Mouse (Mus musculus) kidney, adult 2 months (tissue): Measurements from ENCODE around the gene Dupd1. TPM values are rescaled to one million over a fixed set of nuclear protein-coding genes. Genes with fewer than 3 reads are reported as not detected.

Source experiments
- DNase-seq: peaks from one replicate; pipeline ENCODE4 v3.0.0; 2021
- H3K27ac ChIP-seq: fragments of 200-500 bp; 2 replicates; pipeline ENCODE4 v1.5.1; 2012; ENCODE audit warnings: low read depth, low read length, control low read depth, inconsistent platforms; ENCODE audit not compliant: insufficient read depth
- H3K27me3 ChIP-seq: fragments of 200-500 bp; replicated peaks from 2 replicates; pipeline ENCODE4 v1.6.1; 2012; ENCODE audit warnings: mild to moderate bottlenecking, moderate library complexity, low read length, inconsistent platforms; ENCODE audit not compliant: control insufficient read depth, insufficient read depth
- H3K36me3 ChIP-seq: fragments of 200-500 bp; 2 replicates; pipeline ENCODE4 v1.6.1; 2012; ENCODE audit warnings: mild to moderate bottlenecking, moderate library complexity, low read length, inconsistent platforms; ENCODE audit not compliant: control insufficient read depth, insufficient read depth
- H3K4me1 ChIP-seq: fragments of 200-500 bp; 2 replicates; pipeline ENCODE4 v1.6.1; 2011; ENCODE audit warnings: low read length; ENCODE audit not compliant: control insufficient read depth, insufficient read depth
- H3K4me3 ChIP-seq: fragments of 200-500 bp; 2 replicates; pipeline ENCODE4 v1.5.1; 2011; ENCODE audit warnings: mild to moderate bottlenecking, low read depth, low read length, control low read depth; ENCODE audit not compliant: insufficient read depth
- CTCF ChIP-seq: fragments of 200-500 bp; conservative IDR thresholded peaks from 2 replicates; pipeline ENCODE4 v1.5.1; 2011; ENCODE audit warnings: low read depth, mild to moderate bottlenecking, control low read depth, low read length, moderate library complexity, mixed read lengths; ENCODE audit not compliant: insufficient read depth, insufficient read length
- POLR2A ChIP-seq: fragments of 200-500 bp; IDR thresholded peaks from one replicate; pipeline ENCODE4 v1.6.1; 2011; ENCODE audit warnings: low read depth, low read length, control low read depth
- WGBS: fragments of 180-500 bp; shearing (Covaris S2); methylation state at CpG from one replicate; pipeline ENCODE4 v1.1.7; 2018; 5-methylcytosine and 5-hydroxymethylcytosine counted together
- polyA plus RNA-seq: library from polyadenylated mRNA; depleted of rRNA; stranded (reverse); fragments of >200 nt; gene quantifications from 2 replicates; pipeline ENCODE4 v1.2.3, GENCODE M21; 2012; rRNA removed

Gene Dupd1
- 0.11 and 0.52 TPM in 2 replicates for polyA plus RNA-seq

GRCm38 (mm10) chr14:21714486-21714885 is at the start of gene Dupd1:
Dupd1 (minus strand) TSS chr14:21714576.
- 74% methylated on average over 5 of the region's 5 CpGs for WGBS
- Histone ChIP-seq H3K27me3 (no peaks in the 10 kb centered on the region), H3K36me3 (no peaks in the 10 kb centered on the region), H3K27ac (no peak within 1 kb of the TSS), H3K4me3 (no peak within 1 kb of the TSS), H3K4me1 (no peaks in the 10 kb centered on the region)
- no peak for TF ChIP-seq POLR2A
- no peak for TF ChIP-seq CTCF
- no peak for DNase-seq

GRCm38 (mm10) chr14:21763736-21764135 is 49.4 kb upstream of the Dupd1 start:
- WGBS = 92% methylated on average over 3 of the region's 3 CpGs
- TF ChIP-seq POLR2A = no peak
- TF ChIP-seq CTCF = no peak
- Histone ChIP-seq H3K4me1 (peaks cover 22% of the 10 kb centered on the region), H3K36me3 (no peaks in the 10 kb centered on the region), H3K27ac (no peak overlapping the region), H3K27me3 (no peaks in the 10 kb centered on the region), H3K4me3 (no peak overlapping the region)
- no peak for DNase-seq

GRCm38 (mm10) chr14:21761560-21761959 is 47.2 kb upstream of the Dupd1 start:
- Histone ChIP-seq H3K4me1 (peaks cover 17% of the 10 kb centered on the region), H3K4me3 (no peak overlapping the region), H3K27me3 (no peaks in the 10 kb centered on the region), H3K27ac (no peak overlapping the region), H3K36me3 (no peaks in the 10 kb centered on the region)
- no peak for DNase-seq
- TF ChIP-seq CTCF (no peak), POLR2A (no peak)
- WGBS = 62% methylated on average over 9 of the region's 9 CpGs

- no peak overlapping the region for H3K4me3 ChIP-seq
These were observed 39.0 kb upstream of the Dupd1 start for GRCm38 (mm10) chr14:21753367-21753766.

GRCm38 (mm10) chr14:21752411-21752810 is 38.0 kb upstream of the Dupd1 start:
- Histone ChIP-seq H3K4me3 (no peak overlapping the region), H3K4me1 (peaks cover 11% of the 10 kb centered on the region; the same call in 1 of the 2 replicates), H3K27me3 (no peaks in the 10 kb centered on the region), H3K36me3 (no peaks in the 10 kb centered on the region), H3K27ac (peak overlapping the region; percentile 50; the same call in 1 of the 2 replicates)
- 31% methylated on average over 3 of the region's 3 CpGs for WGBS
- no peak for TF ChIP-seq POLR2A
- no peak for TF ChIP-seq CTCF
- peak; percentile 77 for DNase-seq

More at GRCm38 (mm10) chr14:21753367-21753766, 39.0 kb upstream of the Dupd1 start:
- Histone ChIP-seq H3K27ac (no peak overlapping the region), H3K4me1 (peaks cover 15% of the 10 kb centered on the region; the same call in 1 of the 2 replicates), H3K36me3 (no peaks in the 10 kb centered on the region), H3K27me3 (no peaks in the 10 kb centered on the region)
- TF ChIP-seq CTCF = no peak
- no peak for TF ChIP-seq POLR2A
- WGBS = 60% methylated on average over 4 of the region's 4 CpGs
- DNase-seq = no peak

GRCm38 (mm10) chr14:21750881-21751542 is 36.6 kb upstream of the Dupd1 start, which contains the start of gene Dusp13:
Dusp13 (minus strand) TSS chr14:21751181.
- Histone ChIP-seq H3K27me3 (no peaks in the 10 kb centered on the region), H3K27ac (peak within 1 kb of the TSS; percentile 88), H3K4me1 (peaks cover 11% of the 10 kb centered on the region; the same call in 1 of the 2 replicates), H3K36me3 (no peaks in the 10 kb centered on the region), H3K4me3 (peak within 1 kb of the TSS; percentile 83)
- TF ChIP-seq CTCF = no peak
- TF ChIP-seq POLR2A = no peak
- peak; percentile 83 for DNase-seq
- under 1% methylated on average over 26 of the region's 26 CpGs for WGBS
